Mouse (Mus musculus): ENCODE results near the gene Fuca2.

Fuca2 gene

GRCm38 (mm10) chr10:13536706-13537105 lies 37.4 kb downstream of the Fuca2 start:
- no peak for DNase-seq

GRCm38 (mm10) chr10:13539769-13540333 lies 40.5 kb downstream of the Fuca2 start:
- DNase-seq: no peak

DNA sequence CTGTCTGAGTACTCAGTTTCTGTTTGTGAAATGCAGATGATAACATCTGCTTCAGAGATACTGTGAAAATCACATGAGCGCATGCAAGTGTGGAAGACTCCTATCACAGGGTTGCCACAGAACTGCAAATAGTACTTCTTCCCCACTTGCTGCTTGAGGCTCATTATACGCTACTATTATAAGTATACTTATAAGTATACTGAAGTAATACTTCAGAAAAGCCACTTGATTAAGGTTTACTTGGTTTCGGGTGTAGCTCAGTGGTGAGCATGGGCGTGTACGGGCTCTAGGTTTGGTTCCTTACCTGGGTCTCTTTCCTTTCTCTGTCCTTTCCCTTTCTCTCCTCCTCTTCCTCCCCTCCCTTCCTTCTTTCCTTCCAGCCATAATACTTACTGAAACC lies 42.4 kb downstream of the Fuca2 start:
- DNase-seq: no peak

GRCm38 (mm10) chr10:13552646-13553497 lies 53.5 kb downstream of the Fuca2 start, which contains the start of the genes Adat2 and Pex3:
TSS of gene Adat2 (plus strand) at chr10:13552894.
TSS of gene Pex3 (minus strand) at chr10:13553142.
- DNase-seq: peak; percentile 88

- no peak for DNase-seq
Measured at GRCm38 (mm10) chr10:13553498-13553985, 54.2 kb downstream of the Fuca2 start.

- no peak for DNase-seq
Measured at GRCm38 (mm10) chr10:13554316-13554715, 55.0 kb downstream of the Fuca2 start.

- DNase-seq: no peak
Measured at GRCm38 (mm10) chr10:13560014-13560674, 60.8 kb downstream of the Fuca2 start.

- DNase-seq: peak; percentile 16 to 45
Measured at GRCm38 (mm10) chr10:13564364-13565079, 65.2 kb downstream of the Fuca2 start.

GRCm38 (mm10) chr10:13565080-13565448 lies 65.7 kb downstream of the Fuca2 start:
- no peak for DNase-seq

GRCm38 (mm10) chr10:13566393-13566792 lies 67.1 kb downstream of the Fuca2 start:
- DNase-seq: no peak

Measured in kidney, adult 8-10 months (tissue).